Mouse (Mus musculus) E14TG2a.4 (cell line): ENCODE data around the gene Gm42742.

Experiments used
- CTCF ChIP-seq: conservative IDR thresholded peaks from 2 replicates; pipeline ENCODE4 v1.5.1; 2014; ENCODE audit warnings: low read length
- NANOG ChIP-seq: IDR thresholded peaks from 2 replicates; pipeline ENCODE4 v1.6.1; 2014; ENCODE audit warnings: borderline replicate concordance, low read length, mixed read lengths
- POU5F1 ChIP-seq: IDR thresholded peaks from 2 replicates; pipeline ENCODE4 v1.6.1; 2014; ENCODE audit warnings: low read length, borderline replicate concordance

DNA sequence TGATC, 4.6 kb downstream of the Gm42742 start, which contains the start of gene Pagr1b:
- TF ChIP-seq CTCF (no peak), NANOG (no peak), POU5F1 (no peak)
